Mouse (Mus musculus) midbrain, embryonic 15.5 days (tissue): ENCODE measurements around the gene Fcrl5. TPM values are rescaled to one million over a fixed set of nuclear protein-coding genes. Genes with fewer than 3 reads are reported as not detected.
"Not testable (repeated sequence)": the region's sequence is repeated elsewhere in the genome, so short reads cannot be mapped to it uniquely, and the experiment has no call there.

Experiments used
- ATAC-seq: fragments of 200-750 bp; cut with Nextera tagmentation; replicated peaks from 2 replicates; pipeline ENCODE4 v1.8.0; 2017; ENCODE audit warnings: moderate TSS enrichment
- H3K27ac ChIP-seq: fragments of 300-500 bp; sonication (generic); 2 replicates; pipeline ENCODE4 v1.5.1; 2015; ENCODE audit warnings: mild to moderate bottlenecking, inconsistent platforms
- H3K27me3 ChIP-seq: fragments of 300-500 bp; sonication (generic); replicated peaks from 2 replicates; pipeline ENCODE4 v1.6.1; 2015; ENCODE audit warnings: inconsistent platforms
- H3K36me3 ChIP-seq: fragments of 300-500 bp; sonication (generic); replicated peaks from 2 replicates; pipeline ENCODE4 v1.6.1; 2015; ENCODE audit warnings: inconsistent platforms
- H3K4me1 ChIP-seq: fragments of 300-500 bp; sonication (generic); 2 replicates; pipeline ENCODE4 v1.6.1; 2015; ENCODE audit warnings: inconsistent platforms
- H3K4me2 ChIP-seq: fragments of 300-500 bp; sonication (generic); 2 replicates; pipeline ENCODE4 v1.6.1; 2015; ENCODE audit warnings: inconsistent platforms, mild to moderate bottlenecking, moderate library complexity
- H3K4me3 ChIP-seq: fragments of 300-500 bp; sonication (generic); 2 replicates; pipeline ENCODE4 v1.5.1; 2015; ENCODE audit warnings: mild to moderate bottlenecking, inconsistent platforms
- H3K9ac ChIP-seq: fragments of 300-500 bp; sonication (generic); 2 replicates; pipeline ENCODE4 v1.6.1; 2015; ENCODE audit warnings: mild to moderate bottlenecking, inconsistent platforms
- H3K9me3 ChIP-seq: fragments of 300-500 bp; sonication (generic); 2 replicates; pipeline ENCODE4 v1.6.1; 2016; ENCODE audit warnings: inconsistent platforms
- WGBS: fragments of 180-500 bp; shearing (Covaris S2); methylation state at CpG from one replicate; pipeline ENCODE4 v1.1.7; 2015; ENCODE audit warnings: mixed read lengths; 5-methylcytosine and 5-hydroxymethylcytosine counted together
- polyA plus RNA-seq: library from polyadenylated mRNA; unstranded; fragments of >200 nt; fragmentation: Nextera tagmentation; extraction: Ambion mirVana; gene quantifications from 2 replicates; pipeline ENCODE4 v1.2.1, GENCODE M21; 2015

Gene Fcrl5
- polyA plus RNA-seq, 1 experiment from 2014 or later = not detected

DNA sequence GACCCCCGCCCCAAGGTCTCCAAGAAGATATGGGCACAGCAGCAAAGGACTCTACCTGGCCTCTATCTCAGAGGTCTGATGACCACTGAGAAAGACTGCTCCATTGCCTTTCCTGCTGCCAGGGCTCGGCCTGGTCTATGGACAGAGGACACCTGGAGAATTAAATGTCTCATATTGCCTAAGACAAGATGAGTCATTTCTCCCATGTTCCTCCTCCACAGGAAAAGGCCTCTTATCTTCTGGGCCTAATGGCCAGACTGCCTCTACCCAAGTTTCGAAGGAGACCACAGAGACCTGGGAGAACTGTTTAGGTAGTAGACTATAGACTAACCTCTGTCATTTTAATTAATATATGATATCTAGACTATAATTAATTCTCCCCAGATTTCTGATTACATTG lies 29.9 kb downstream of the Fcrl5 start:
- no peak overlapping the region for H3K4me2 ChIP-seq
- H3K9me3 ChIP-seq = no peaks in the 10 kb centered on the region
- 89% methylated on average over 3 of the region's 3 CpGs for WGBS
- no peaks in the 10 kb centered on the region for H3K36me3 ChIP-seq
- no peak overlapping the region for H3K4me3 ChIP-seq
- no peak for ATAC-seq
- no peak overlapping the region for H3K9ac ChIP-seq
- H3K27ac ChIP-seq = no peak overlapping the region
- H3K27me3 ChIP-seq = no peaks in the 10 kb centered on the region
- H3K4me1 ChIP-seq = no peaks in the 10 kb centered on the region

DNA sequence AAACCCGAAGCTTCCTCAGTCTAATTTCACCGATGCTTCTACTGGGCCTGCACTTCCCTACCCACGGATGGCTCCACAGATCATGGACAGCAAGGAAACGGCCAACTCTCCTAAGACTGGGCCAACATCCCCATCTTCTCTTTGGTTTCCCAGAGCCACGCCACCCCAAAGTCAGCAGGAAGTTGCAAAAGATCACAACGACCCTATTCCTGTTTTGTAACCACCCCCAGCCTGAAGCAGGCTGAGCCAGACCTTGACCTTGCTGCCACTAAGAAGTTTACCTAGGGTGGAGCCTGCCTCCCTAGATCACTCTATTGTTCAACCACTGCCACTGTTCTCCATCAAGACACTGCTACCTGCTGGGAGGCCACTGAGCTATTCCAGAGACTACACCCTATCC lies 31.4 kb downstream of the Fcrl5 start:
- H3K9ac ChIP-seq = no peak overlapping the region
- H3K9me3 ChIP-seq = no peaks in the 10 kb centered on the region
- WGBS = 76% methylated on average over 6 of the region's 6 CpGs
- ATAC-seq = no peak
- no peaks in the 10 kb centered on the region for H3K36me3 ChIP-seq
- no peak overlapping the region for H3K27ac ChIP-seq
- H3K4me1 ChIP-seq = no peaks in the 10 kb centered on the region
- no peak overlapping the region for H3K4me2 ChIP-seq
- no peak overlapping the region for H3K4me3 ChIP-seq
- no peaks in the 10 kb centered on the region for H3K27me3 ChIP-seq

- 87% methylated on average over 9 of the region's 9 CpGs for WGBS
- Histone ChIP-seq H3K4me1 (no peaks in the 10 kb centered on the region), H3K27me3 (no peaks in the 10 kb centered on the region), H3K4me3 (no peak overlapping the region), H3K36me3 (no peaks in the 10 kb centered on the region), H3K9ac (no peak overlapping the region), H3K4me2 (no peak overlapping the region), H3K27ac (no peak overlapping the region), H3K9me3 (no peaks in the 10 kb centered on the region)
- no peak for ATAC-seq
Measured at GRCm38 (mm10) chr3:87467416-87467815, 31.8 kb downstream of the Fcrl5 start.

DNA sequence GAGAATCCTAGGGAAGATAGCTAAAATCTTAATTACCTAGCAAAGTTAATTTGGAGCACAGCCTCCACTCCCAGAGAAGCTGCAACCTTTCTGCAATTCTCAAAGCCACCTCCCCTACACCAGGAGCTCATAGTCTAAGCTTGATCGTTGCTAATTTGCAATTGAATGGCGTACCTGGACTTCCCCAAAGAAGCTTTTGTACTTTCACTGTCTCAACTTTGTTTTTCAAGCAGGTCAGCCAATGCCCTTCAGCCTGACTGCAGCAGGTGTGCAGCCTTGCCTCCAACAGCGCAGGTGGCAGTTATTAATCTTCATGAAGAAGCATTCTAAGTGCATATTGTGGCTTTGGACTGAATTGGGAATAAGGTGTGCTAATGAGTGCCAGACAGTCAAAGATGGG lies 42.4 kb downstream of the Fcrl5 start:
- H3K27ac ChIP-seq, H3K36me3 ChIP-seq, H3K4me2 ChIP-seq, ATAC-seq, H3K4me3 ChIP-seq, H3K27me3 ChIP-seq, H3K4me1 ChIP-seq, H3K9me3 ChIP-seq, H3K9ac ChIP-seq: not testable (repeated sequence)
- 85% methylated on average over 3 of the region's 3 CpGs for WGBS

DNA sequence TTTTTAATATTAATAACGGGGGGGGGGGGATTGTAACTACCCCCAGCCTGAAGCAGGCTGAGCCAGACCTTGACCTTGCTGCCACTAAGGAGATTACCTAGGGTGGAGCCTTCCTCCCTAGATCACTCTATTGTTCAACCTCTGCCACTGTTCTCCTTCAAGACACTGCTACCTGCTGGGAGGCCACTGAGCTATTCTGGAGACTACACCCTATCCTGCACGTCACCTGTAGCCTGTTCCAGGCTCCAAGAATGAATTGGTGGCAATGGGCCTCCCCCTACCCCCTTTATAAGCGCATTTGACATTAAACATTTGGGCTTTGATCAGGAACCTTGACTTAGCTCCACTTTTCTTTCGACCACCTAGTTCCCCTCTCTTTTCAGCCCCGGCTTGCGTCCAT lies 43.0 kb downstream of the Fcrl5 start:
- H3K27me3 ChIP-seq, H3K36me3 ChIP-seq, ATAC-seq, H3K4me1 ChIP-seq, H3K4me2 ChIP-seq, H3K27ac ChIP-seq, H3K4me3 ChIP-seq, H3K9me3 ChIP-seq, H3K9ac ChIP-seq: not testable (repeated sequence)
- WGBS = 83% methylated on average over 6 of the region's 6 CpGs

- not testable (repeated sequence) for H3K9me3 ChIP-seq, H3K4me3 ChIP-seq, H3K9ac ChIP-seq, H3K36me3 ChIP-seq, H3K4me1 ChIP-seq, H3K4me2 ChIP-seq, H3K27me3 ChIP-seq, ATAC-seq, H3K27ac ChIP-seq
Measured at GRCm38 (mm10) chr3:87479230-87479629, 43.7 kb downstream of the Fcrl5 start.

DNA sequence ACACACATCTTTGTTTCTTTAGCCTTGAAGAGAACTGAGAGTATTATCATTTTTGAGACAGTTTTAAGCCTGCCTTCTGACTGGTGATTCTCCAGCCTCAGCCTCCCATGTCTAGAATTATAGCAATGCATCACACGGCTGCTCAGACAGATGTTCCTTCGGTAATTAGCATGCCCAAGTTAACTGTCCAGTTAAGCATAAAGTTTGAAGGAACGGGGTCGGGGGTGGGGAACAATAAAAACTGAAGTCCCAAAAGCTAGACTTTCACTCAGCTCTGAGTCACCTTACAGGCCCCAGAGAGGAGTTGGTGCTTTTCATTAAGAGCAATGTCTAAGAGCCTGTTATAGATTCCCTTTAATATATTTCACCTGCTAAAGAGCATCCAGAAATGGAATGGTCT lies 51.8 kb downstream of the Fcrl5 start:
- Histone ChIP-seq H3K4me1 (no peaks in the 10 kb centered on the region), H3K4me3 (no peak overlapping the region), H3K27me3 (no peaks in the 10 kb centered on the region), H3K36me3 (no peaks in the 10 kb centered on the region), H3K4me2 (no peak overlapping the region), H3K9ac (no peak overlapping the region), H3K27ac (no peak overlapping the region), H3K9me3 (no peaks in the 10 kb centered on the region)
- WGBS = 84% methylated on average over 4 of the region's 4 CpGs
- no peak for ATAC-seq

DNA sequence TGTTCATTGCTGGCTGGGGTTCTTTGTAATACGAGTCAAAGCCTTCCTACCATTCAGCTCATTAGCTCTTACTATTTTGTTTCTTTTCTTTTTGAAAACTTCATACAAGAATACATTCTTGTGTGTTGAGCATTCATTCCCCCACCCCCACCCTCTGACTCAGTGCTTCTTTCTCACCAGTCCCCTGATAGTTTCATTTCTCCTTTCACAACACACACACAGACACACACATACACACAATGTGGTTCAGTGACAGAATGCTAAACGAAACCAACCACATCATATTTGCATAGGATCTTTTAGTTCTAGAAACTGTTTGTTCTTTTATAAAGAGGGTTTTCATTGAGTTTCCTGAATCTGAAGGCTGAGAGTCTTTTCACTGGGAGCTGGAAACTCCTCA lies 52.3 kb downstream of the Fcrl5 start:
- H3K9ac ChIP-seq = no peak overlapping the region
- H3K4me1 ChIP-seq = no peaks in the 10 kb centered on the region
- H3K4me3 ChIP-seq = no peak overlapping the region
- H3K27ac ChIP-seq = no peak overlapping the region
- ATAC-seq = no peak
- no peaks in the 10 kb centered on the region for H3K36me3 ChIP-seq
- no peak overlapping the region for H3K4me2 ChIP-seq
- 47% methylated on average over 2 of the region's 2 CpGs for WGBS
- H3K27me3 ChIP-seq = no peaks in the 10 kb centered on the region
- no peaks in the 10 kb centered on the region for H3K9me3 ChIP-seq

DNA sequence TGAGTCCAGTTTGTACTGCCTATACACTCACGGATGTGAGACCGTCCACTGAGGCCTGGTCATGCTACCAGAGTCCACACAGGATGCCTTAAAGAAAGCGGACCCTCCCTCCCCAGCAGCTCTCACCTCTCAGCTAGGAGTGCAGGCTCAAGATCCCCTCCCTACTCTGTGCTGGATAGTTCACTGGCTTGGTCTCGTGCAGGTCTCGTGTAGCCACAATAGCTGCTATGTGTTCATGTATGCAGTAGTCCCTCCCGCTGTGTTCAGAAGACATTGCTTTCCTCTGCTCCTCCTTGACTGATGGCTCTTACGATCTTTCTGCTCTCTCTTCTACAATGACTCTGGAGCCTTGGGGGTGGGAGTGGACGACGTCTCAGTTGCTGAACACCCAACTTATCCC lies 62.7 kb downstream of the Fcrl5 start:
- WGBS = 83% methylated on average over 9 of the region's 9 CpGs
- Histone ChIP-seq H3K9ac (no peak overlapping the region), H3K4me3 (no peak overlapping the region), H3K27ac (no peak overlapping the region), H3K36me3 (no peaks in the 10 kb centered on the region), H3K27me3 (no peaks in the 10 kb centered on the region), H3K4me2 (no peak overlapping the region), H3K9me3 (no peaks in the 10 kb centered on the region), H3K4me1 (no peaks in the 10 kb centered on the region)
- ATAC-seq = no peak

GRCm38 (mm10) chr3:87499072-87499471 lies 63.5 kb downstream of the Fcrl5 start:
- Histone ChIP-seq H3K9me3 (no peaks in the 10 kb centered on the region), H3K4me1 (no peaks in the 10 kb centered on the region), H3K27me3 (0 out of 2 replicates have a peak, but pooled peaks cover 2% of the 10 kb centered on the region), H3K36me3 (no peaks in the 10 kb centered on the region), H3K4me3 (no peak overlapping the region), H3K27ac (no peak overlapping the region), H3K4me2 (no peak overlapping the region), H3K9ac (no peak overlapping the region)
- WGBS = 22% methylated on average over 3 of the region's 3 CpGs
- peak; percentile 54; the same call in 1 of the 2 replicates for ATAC-seq

GRCm38 (mm10) chr3:87500088-87501055 lies 64.8 kb downstream of the Fcrl5 start:
- H3K36me3 ChIP-seq = no peaks in the 10 kb centered on the region
- H3K4me3 ChIP-seq = no peak overlapping the region
- H3K4me1 ChIP-seq = peaks cover 3% of the 10 kb centered on the region; the same call in 1 of the 2 replicates
- H3K27me3 ChIP-seq = 0 out of 2 replicates have a peak, but pooled peaks cover 2% of the 10 kb centered on the region
- 83% methylated on average over 24 of the region's 24 CpGs for WGBS
- H3K27ac ChIP-seq = no peak overlapping the region
- ATAC-seq = no peak
- no peak overlapping the region for H3K4me2 ChIP-seq
- no peak overlapping the region for H3K9ac ChIP-seq
- H3K9me3 ChIP-seq = no peaks in the 10 kb centered on the region

GRCm38 (mm10) chr3:87501151-87501550 lies 65.6 kb downstream of the Fcrl5 start:
- Histone ChIP-seq H3K4me3 (no peak overlapping the region), H3K9ac (no peak overlapping the region), H3K36me3 (no peaks in the 10 kb centered on the region), H3K4me2 (no peak overlapping the region), H3K9me3 (no peaks in the 10 kb centered on the region), H3K27me3 (0 out of 2 replicates have a peak, but pooled peaks cover 2% of the 10 kb centered on the region), H3K4me1 (peaks cover 3% of the 10 kb centered on the region; the same call in 1 of the 2 replicates), H3K27ac (no peak overlapping the region)
- no peak for ATAC-seq
- WGBS = 58% methylated on average over 8 of the region's 8 CpGs

GRCm38 (mm10) chr3:87502771-87503170 lies 67.2 kb downstream of the Fcrl5 start:
- 92% methylated on average over 6 of the region's 6 CpGs for WGBS
- no peak overlapping the region for H3K27ac ChIP-seq
- no peaks in the 10 kb centered on the region for H3K36me3 ChIP-seq
- no peak for ATAC-seq
- no peak overlapping the region for H3K4me2 ChIP-seq
- H3K9me3 ChIP-seq = no peaks in the 10 kb centered on the region
- H3K27me3 ChIP-seq = 0 out of 2 replicates have a peak, but pooled peaks cover 2% of the 10 kb centered on the region
- peaks cover 3% of the 10 kb centered on the region; the same call in 1 of the 2 replicates for H3K4me1 ChIP-seq
- no peak overlapping the region for H3K4me3 ChIP-seq
- no peak overlapping the region for H3K9ac ChIP-seq
